Mouse (Mus musculus): ENCODE measurements around the gene Dnah8.

GRCm38 (mm10) chr17:30637714-30638113 is 13.6 kb downstream of the Dnah8 start:
- no peak for TF ChIP-seq CTCF (IDR thresholded peaks at IDR 0.05 in 2 of 3, conservative IDR thresholded peaks at IDR 0.05 in 1 of 3; ENCODE audit: control insufficient read depth in 1 of 3, insufficient read depth in 1 of 3, low read depth in 2 of 3, low read length in 3 of 3, poor library complexity in 1 of 3, severe bottlenecking in 1 of 3)
- TF ChIP-seq GATA1 (IDR thresholded peaks at IDR 0.05; ENCODE audit: low read depth, low read length), result no peak
- no peak for TF ChIP-seq USF1 (IDR thresholded peaks at IDR 0.05; ENCODE audit: low read depth, low read length)
- no peak for TF ChIP-seq POLR2A (IDR thresholded peaks at IDR 0.05; ENCODE audit: control insufficient read depth in 1 of 2, insufficient read depth in 1 of 2, low read depth in 1 of 2, low read length in 2 of 2, poor library complexity in 1 of 2)

Measured in MEL (cell line).